ENCODE assay signal across 10 mouse cellular contexts in the genomic region with DNA sequence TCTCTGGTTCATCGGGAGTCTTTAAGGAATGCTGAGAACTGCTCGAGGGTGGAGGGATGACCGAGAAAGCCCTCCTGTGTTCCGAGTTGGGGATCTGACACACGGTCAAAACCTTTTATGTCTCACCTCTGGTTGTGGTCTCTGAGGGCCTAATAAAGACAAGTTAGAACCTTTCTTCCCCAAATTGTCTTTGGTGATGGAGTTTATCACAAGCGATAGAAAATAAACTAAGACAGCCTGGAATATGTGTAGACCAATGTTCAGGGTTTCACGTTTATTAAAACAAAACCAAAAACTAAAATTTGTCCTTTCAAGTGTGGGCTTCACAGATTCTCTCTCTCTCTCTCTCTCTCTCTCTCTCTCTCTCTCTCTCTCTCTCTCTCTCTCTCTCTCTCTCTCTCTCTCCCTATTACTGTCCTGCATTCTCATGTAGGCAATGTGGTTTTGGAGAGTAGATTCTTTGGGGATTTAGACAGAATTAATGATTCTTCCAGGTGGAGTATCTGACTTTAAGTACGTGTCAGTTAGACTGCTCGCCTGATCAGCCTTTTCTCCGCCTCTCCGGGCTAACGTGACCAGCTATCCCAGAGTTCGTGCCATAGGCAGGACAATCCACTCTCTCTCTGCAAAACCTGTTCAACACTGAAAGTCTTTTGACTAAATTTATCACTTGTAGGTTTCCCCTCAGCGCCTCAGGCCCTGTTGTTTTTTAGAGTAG. TPM values are rescaled to one million over a fixed set of nuclear protein-coding genes. Genes with fewer than 3 reads are reported as not detected.
A peak's percentile ranks its signal among the peaks of the same experiment; 100 is the strongest.
DNase-seq lines count a peak whose midpoint lies in the region; ATAC-seq and TF ChIP-seq lines count a peak whose summit lies in the region.
"Had no signal": no experiment of that assay in that cellular context is flagged by ENCODE, and none has a peak within 500 bp of the region (broad histone marks: within the 10 kb centered on the region; RNA-seq: fewer than 3 reads in every experiment).

No protein-coding gene starts in this region.

- no peaks in the 10 kb centered on the region for H3K9me3 ChIP-seq in heart, embryonic 14.5 days (ENCODE audit: control insufficient read depth, low read length)
- no peaks in the 10 kb centered on the region for H3K9me3 ChIP-seq in liver, embryonic 12.5 days (replicated peaks)
- H3K9me3 ChIP-seq: forebrain, embryonic 15.5 days had no signal

- no peak for TF ChIP-seq CTCF in testis, adult 2 months (IDR thresholded peaks at IDR 0.05; ENCODE audit: control insufficient read depth, insufficient read depth, insufficient replicate concordance, low read depth, low read length)

- intact Hi-C loops in heart, postnatal 14 days (cut with DNase I): no loop called here

- H3K4me2 ChIP-seq in heart, embryonic 14.5 days (ENCODE audit: low read length): peak overlapping the region; percentile 60
- peak overlapping the region; percentile 33 for H3K4me2 ChIP-seq in liver, embryonic 12.5 days
- H3K4me2 ChIP-seq: forebrain, embryonic 15.5 days had no signal

- no peak for ATAC-seq in heart, embryonic 14.5 days (ENCODE audit: insufficient number of reproducible peaks, insufficient read depth, low FRiP score, low read depth)
- ATAC-seq in liver, embryonic 12.5 days: no peak
- no peak for ATAC-seq in megakaryocyte progenitor cell, adult 5-6 weeks (replicated peaks; ENCODE audit: poor library complexity)
- ATAC-seq: forebrain, embryonic 15.5 days had no signal

- TF ChIP-seq POLR2A in testis, adult 2 months (IDR thresholded peaks at IDR 0.05; ENCODE audit: control insufficient read depth, low read depth, low read length): no peak

- no peak overlapping the region for H3K27ac ChIP-seq in heart, embryonic 14.5 days (replicated peaks in 1 of 2; ENCODE audit: control insufficient read depth in 1 of 2, insufficient read depth in 1 of 2, low read depth in 2 of 2, low read length in 2 of 2)
- H3K27ac ChIP-seq in testis, adult 2 months (ENCODE audit: control insufficient read depth, insufficient read depth, low read depth, low read length): no peak overlapping the region
- peak overlapping the region; percentile 48; the same call in 1 of the 2 replicates for H3K27ac ChIP-seq in liver, embryonic 12.5 days
- H3K27ac ChIP-seq: forebrain, embryonic 15.5 days had no signal

- peak overlapping the region; percentile 21 to 37 for H3K4me3 ChIP-seq in heart, embryonic 14.5 days (ENCODE audit: control insufficient read depth in 1 of 2, insufficient read depth in 1 of 2, low read depth in 1 of 2, low read length in 2 of 2)
- H3K4me3 ChIP-seq in testis, adult 2 months (ENCODE audit: control insufficient read depth, low read depth, low read length): peak overlapping the region; percentile 79
- H3K4me3 ChIP-seq in liver, embryonic 12.5 days: no peak overlapping the region
- H3K4me3 ChIP-seq: forebrain, embryonic 15.5 days had no signal

- peak overlapping the region; percentile 25; the same call in 1 of the 2 replicates for H3K9ac ChIP-seq in heart, embryonic 14.5 days (ENCODE audit: low read length)
- no peak overlapping the region for H3K9ac ChIP-seq in liver, embryonic 12.5 days
- H3K9ac ChIP-seq: forebrain, embryonic 15.5 days had no signal

- H3K4me1 ChIP-seq in heart, embryonic 14.5 days (ENCODE audit: control insufficient read depth in 2 of 2, insufficient read depth in 2 of 2, low read length in 2 of 2): peaks cover 4% of the 10 kb centered on the region in 2 experiments; a peak in 2 of 4 replicates
- H3K4me1 ChIP-seq in testis, adult 2 months (ENCODE audit: control insufficient read depth, insufficient read depth, low read length): peaks cover 16% of the 10 kb centered on the region
- 0 out of 2 replicates have a peak, but pooled peaks cover 4% of the 10 kb centered on the region for H3K4me1 ChIP-seq in liver, embryonic 12.5 days
- H3K4me1 ChIP-seq: forebrain, embryonic 15.5 days had no signal

- no peaks in the 10 kb centered on the region for H3K27me3 ChIP-seq in heart, embryonic 14.5 days (ENCODE audit: control insufficient read depth, insufficient read depth, low read length)
- no peaks in the 10 kb centered on the region for H3K27me3 ChIP-seq in testis, adult 2 months (ENCODE audit: control insufficient read depth, insufficient read depth, low read length)
- no peaks in the 10 kb centered on the region for H3K27me3 ChIP-seq in liver, embryonic 12.5 days (replicated peaks)
- H3K27me3 ChIP-seq: forebrain, embryonic 15.5 days had no signal

- 53% methylated on average over 14 of the region's 14 CpGs for WGBS in heart, embryonic 14.5 days
- 59% methylated on average over 14 of the region's 14 CpGs for WGBS in liver, embryonic 12.5 days (ENCODE audit: insufficient replicate concordance)

- no peaks in the 10 kb centered on the region for H3K36me3 ChIP-seq in heart, embryonic 14.5 days (ENCODE audit: control insufficient read depth, insufficient read depth, low read length)
- H3K36me3 ChIP-seq in testis, adult 2 months (ENCODE audit: control insufficient read depth, insufficient read depth, low read length): no peaks in the 10 kb centered on the region
- H3K36me3 ChIP-seq in liver, embryonic 12.5 days: no peaks in the 10 kb centered on the region
- H3K36me3 ChIP-seq: forebrain, embryonic 15.5 days had no signal

- DNase-seq in heart, postnatal 14 days: no peak
- no peak for DNase-seq in testis, postnatal 10 days (ENCODE audit: low spot score)
- no peak for DNase-seq in gastrocnemius, postnatal 10 days
- DNase-seq in cerebellum, postnatal 36 days: no peak
- DNase-seq: cerebellum, adult 8-10 months had no signal

RNA-seq across cellular contexts. Expression of a gene that starts 35.1 kb away (rescaled TPM):
- 0.96 and 1.00 TPM in 2 replicates for polyA plus RNA-seq in heart, embryonic 14.5 days (2014; fragmentation: Nextera tagmentation; extraction: Ambion mirVana)
- total RNA-seq in heart, postnatal 14 days (2021): 1 to 10 TPM; 5.1 to 5.3 TPM
- polyA plus RNA-seq in testis, adult 2 months (2012; rRNA removed): 0.77 and 2.5 TPM in 2 replicates
- polyA plus RNA-seq in liver, embryonic 12.5 days (2016; fragmentation: Nextera tagmentation; extraction: Ambion mirVana): 29.8 and 30.7 TPM in 2 replicates
- total RNA-seq in megakaryocyte progenitor cell, adult 5-6 weeks (2015): not detected in 2 replicates
- total RNA-seq in megakaryocyte progenitor cell, adult 5-6 weeks (2017): 0.17 TPM in 1 of 2 replicates, not detected in the other
- total RNA-seq in gastrocnemius, postnatal 10 days (2021): 1 to 10 TPM; 9.3 to 10.0 TPM

RNA-seq across cellular contexts. Expression of a gene that starts 46.2 kb away (rescaled TPM):
- 48.9 and 49.0 TPM in 2 replicates for polyA plus RNA-seq in heart, embryonic 14.5 days (2014; fragmentation: Nextera tagmentation; extraction: Ambion mirVana)
- 10 to 100 TPM; 52.3 to 52.5 TPM for total RNA-seq in heart, postnatal 14 days (2021)
- polyA plus RNA-seq in testis, adult 2 months (2012; rRNA removed): 95.4 and 99.3 TPM in 2 replicates
- polyA plus RNA-seq in liver, embryonic 12.5 days (2016; fragmentation: Nextera tagmentation; extraction: Ambion mirVana): 35.6 and 36.9 TPM in 2 replicates
- 68.6 and 74.8 TPM in 2 replicates for total RNA-seq in megakaryocyte progenitor cell, adult 5-6 weeks (2015)
- 44.0 and 63.1 TPM in 2 replicates for total RNA-seq in megakaryocyte progenitor cell, adult 5-6 weeks (2017)
- total RNA-seq in gastrocnemius, postnatal 10 days (2021): 10 to 100 TPM; 34.1 to 36.4 TPM

Comparison
In these comparisons a context has a peak if more than half of its experiments do, and no peak if none do; other contexts are left out.
1. RNA of a gene that starts 35.1 kb away (total RNA-seq): 9.3 to 10.0 TPM in gastrocnemius, postnatal 10 days and 5.1 to 5.3 TPM in heart, postnatal 14 days; 0.17 TPM in megakaryocyte progenitor cell, adult 5-6 weeks; every median in the first group is over 4 times any median in the second.